Mouse (Mus musculus) midbrain, embryonic 13.5 days (tissue): ENCODE results near the gene Gaa. TPM values are rescaled to one million over a fixed set of nuclear protein-coding genes. Genes with fewer than 3 reads are reported as not detected.
A peak's percentile ranks its signal among the peaks of the same experiment; 100 is the strongest.
"Not testable (repeated sequence)": the region's sequence is repeated elsewhere in the genome, so short reads cannot be mapped to it uniquely, and the experiment has no call there.

Source experiments
- ATAC-seq: fragments of 200-750 bp; cut with Nextera tagmentation; 2 replicates; pipeline ENCODE4 v1.8.0; 2017; ENCODE audit warnings: mild to moderate bottlenecking, moderate TSS enrichment, moderate library complexity
- H3K27ac ChIP-seq: fragments of 300-500 bp; sonication (generic); 2 replicates; pipeline ENCODE4 v1.5.1; 2015; ENCODE audit warnings: inconsistent platforms, mild to moderate bottlenecking, moderate library complexity
- H3K27me3 ChIP-seq: fragments of 300-500 bp; sonication (generic); 2 replicates; pipeline ENCODE4 v1.6.1; 2015; ENCODE audit warnings: mild to moderate bottlenecking, inconsistent platforms
- H3K36me3 ChIP-seq: fragments of 300-500 bp; sonication (generic); 2 replicates; pipeline ENCODE4 v1.6.1; 2015; ENCODE audit warnings: mild to moderate bottlenecking, inconsistent platforms
- H3K4me1 ChIP-seq: fragments of 300-500 bp; sonication (generic); replicated peaks from 2 replicates; pipeline ENCODE4 v1.6.1; 2015; ENCODE audit warnings: inconsistent platforms
- H3K4me2 ChIP-seq: fragments of 300-500 bp; sonication (generic); replicated peaks from 2 replicates; pipeline ENCODE4 v1.6.1; 2015; ENCODE audit warnings: moderate library complexity, mild to moderate bottlenecking, inconsistent platforms
- H3K4me3 ChIP-seq: fragments of 300-500 bp; sonication (generic); replicated peaks from 2 replicates; pipeline ENCODE4 v1.5.1; 2015; ENCODE audit warnings: mild to moderate bottlenecking, inconsistent platforms
- H3K9ac ChIP-seq: fragments of 300-500 bp; sonication (generic); replicated peaks from 2 replicates; pipeline ENCODE4 v1.6.1; 2015; ENCODE audit warnings: mild to moderate bottlenecking, inconsistent platforms
- H3K9me3 ChIP-seq: fragments of 300-500 bp; sonication (generic); 2 replicates; pipeline ENCODE4 v1.6.1; 2016; ENCODE audit warnings: mild to moderate bottlenecking, inconsistent platforms
- WGBS: fragments of 180-500 bp; shearing (Covaris S2); methylation state at CpG from one replicate; pipeline ENCODE4 v1.1.7; 2015; 5-methylcytosine and 5-hydroxymethylcytosine counted together
- polyA plus RNA-seq: library from polyadenylated mRNA; unstranded; fragments of >200 nt; fragmentation: Nextera tagmentation; extraction: Ambion mirVana; gene quantifications from 2 replicates; pipeline ENCODE4 v1.2.1, GENCODE M21; 2015

Gaa gene
- polyA plus RNA-seq, 1 experiment from 2014 or later = 49.9 TPM

- Histone ChIP-seq H3K9ac (0 out of 2 replicates have a peak overlapping the region, but pooled peaks have one; percentile 32), H3K4me3 (peak overlapping the region; percentile 27), H3K9me3 (no peaks in the 10 kb centered on the region), H3K36me3 (peaks cover 58% of the 10 kb centered on the region), H3K4me2 (peak overlapping the region; percentile 51), H3K27me3 (no peaks in the 10 kb centered on the region), H3K4me1 (peaks cover 16% of the 10 kb centered on the region), H3K27ac (peak overlapping the region; percentile 69; the same call in 1 of the 2 replicates)
- peak; percentile 73 for ATAC-seq
- WGBS = 73% methylated on average over 23 of the region's 23 CpGs
Measured at GRCm38 (mm10) chr11:119258572-119259322, 8.9 kb upstream of the Gaa start.

- WGBS = 93% methylated on average over 8 of the region's 8 CpGs
- peaks cover 55% of the 10 kb centered on the region for H3K36me3 ChIP-seq
- H3K9ac ChIP-seq = peak overlapping the region; percentile 10; the same call in 1 of the 2 replicates
- H3K27ac ChIP-seq = no peak overlapping the region
- ATAC-seq = no peak
- no peak overlapping the region for H3K4me3 ChIP-seq
- H3K9me3 ChIP-seq = no peaks in the 10 kb centered on the region
- H3K27me3 ChIP-seq = no peaks in the 10 kb centered on the region
- peaks cover 16% of the 10 kb centered on the region for H3K4me1 ChIP-seq
- H3K4me2 ChIP-seq = no peak overlapping the region
Measured at GRCm38 (mm10) chr11:119259977-119260376, 7.7 kb upstream of the Gaa start.

GRCm38 (mm10) chr11:119264413-119264812 is 3.3 kb upstream of the Gaa start:
- no peak for ATAC-seq
- no peak overlapping the region for H3K9ac ChIP-seq
- no peaks in the 10 kb centered on the region for H3K9me3 ChIP-seq
- peaks cover 48% of the 10 kb centered on the region for H3K36me3 ChIP-seq
- no peak overlapping the region for H3K4me3 ChIP-seq
- H3K4me2 ChIP-seq = no peak overlapping the region
- H3K27me3 ChIP-seq = no peaks in the 10 kb centered on the region
- H3K4me1 ChIP-seq = peaks cover 13% of the 10 kb centered on the region
- WGBS = 91% methylated on average over 13 of the region's 13 CpGs
- no peak overlapping the region for H3K27ac ChIP-seq

GRCm38 (mm10) chr11:119265811-119266210 is 1.9 kb upstream of the Gaa start:
- peaks cover 18% of the 10 kb centered on the region for H3K4me1 ChIP-seq
- ATAC-seq = no peak

DNA sequence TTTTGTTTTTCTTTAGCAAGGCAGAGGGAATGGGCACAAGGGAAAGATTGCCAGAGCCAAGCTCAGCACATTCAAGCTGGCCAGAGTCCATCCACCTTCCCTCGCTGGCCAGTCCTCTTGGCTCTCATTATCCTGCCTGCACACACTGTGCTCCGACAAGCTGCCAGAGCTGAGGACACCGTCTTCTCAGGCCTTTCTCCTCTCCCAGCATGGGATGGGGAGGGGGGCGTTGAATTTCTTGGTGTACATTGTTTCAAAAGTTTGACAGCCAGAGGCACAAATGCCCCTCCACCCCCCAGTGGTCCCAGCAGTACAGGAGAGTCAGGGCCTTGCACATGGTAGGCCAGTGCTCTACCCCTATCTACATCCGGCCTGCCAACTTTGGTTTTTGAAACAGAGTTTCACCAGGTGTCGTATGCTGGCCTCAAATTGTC is 429 bp upstream of the Gaa start:
- peak overlapping the region; percentile 33; the same call in 1 of the 2 replicates for H3K9ac ChIP-seq
- H3K4me1 ChIP-seq = peaks cover 18% of the 10 kb centered on the region
- H3K4me2 ChIP-seq = peak overlapping the region; percentile 89
- WGBS = 39% methylated on average over 6 of the region's 6 CpGs
- H3K27me3 ChIP-seq = no peaks in the 10 kb centered on the region
- peak; percentile 13 for ATAC-seq
- no peak overlapping the region for H3K4me3 ChIP-seq
- H3K9me3 ChIP-seq = no peaks in the 10 kb centered on the region
- peaks cover 34% of the 10 kb centered on the region for H3K36me3 ChIP-seq
- 0 out of 2 replicates have a peak overlapping the region, but pooled peaks have one; percentile 11 for H3K27ac ChIP-seq

More at GRCm38 (mm10) chr11:119265811-119266210, 1.9 kb upstream of the Gaa start:
- WGBS = 76% methylated on average over 7 of the region's 7 CpGs
- Histone ChIP-seq H3K36me3 (peaks cover 41% of the 10 kb centered on the region), H3K4me2 (no peak overlapping the region), H3K9ac (no peak overlapping the region), H3K4me3 (no peak overlapping the region), H3K27ac (no peak overlapping the region), H3K27me3 (no peaks in the 10 kb centered on the region), H3K9me3 (no peaks in the 10 kb centered on the region)

- Histone ChIP-seq H3K9me3 (no peaks in the 10 kb centered on the region), H3K9ac (peak overlapping the region; percentile 76), H3K27ac (no peak overlapping the region), H3K36me3 (peaks cover 33% of the 10 kb centered on the region), H3K4me1 (peaks cover 18% of the 10 kb centered on the region), H3K4me2 (peak overlapping the region; percentile 89), H3K4me3 (peak overlapping the region; percentile 64), H3K27me3 (no peaks in the 10 kb centered on the region)
- 68% methylated on average over 16 of the region's 16 CpGs for WGBS
- ATAC-seq = 0 out of 2 replicates have a peak, but pooled peaks have one; percentile 14
Measured at GRCm38 (mm10) chr11:119268557-119269195, 989 bp downstream of the Gaa start.

- H3K36me3 ChIP-seq = peaks cover 60% of the 10 kb centered on the region
- H3K4me1 ChIP-seq = peaks cover 18% of the 10 kb centered on the region
- not testable (repeated sequence) for H3K27me3 ChIP-seq, H3K4me3 ChIP-seq, H3K27ac ChIP-seq, ATAC-seq, H3K9me3 ChIP-seq, H3K9ac ChIP-seq, H3K4me2 ChIP-seq
- 61% methylated on average over 3 of the region's 3 CpGs for WGBS
Measured at GRCm38 (mm10) chr11:119272492-119272891, 4.8 kb downstream of the Gaa start.

GRCm38 (mm10) chr11:119273186-119273930 is 5.7 kb downstream of the Gaa start:
- H3K4me1 ChIP-seq = peaks cover 15% of the 10 kb centered on the region
- peaks cover 69% of the 10 kb centered on the region for H3K36me3 ChIP-seq
- no peaks in the 10 kb centered on the region for H3K27me3 ChIP-seq
- no peak overlapping the region for H3K27ac ChIP-seq
- no peak overlapping the region for H3K9ac ChIP-seq
- whole genome bisulfite sequencing = 90% methylated on average over 8 of the region's 8 CpGs
- H3K9me3 ChIP-seq = no peaks in the 10 kb centered on the region
- H3K4me3 ChIP-seq = no peak overlapping the region
- ATAC-seq = no peak
- H3K4me2 ChIP-seq = no peak overlapping the region

GRCm38 (mm10) chr11:119281030-119281429 is 13.3 kb downstream of the Gaa start:
- Histone ChIP-seq H3K27ac (no peak overlapping the region), H3K36me3 (peaks cover 93% of the 10 kb centered on the region), H3K9me3 (no peaks in the 10 kb centered on the region), H3K4me3 (no peak overlapping the region), H3K9ac (no peak overlapping the region), H3K4me1 (no peaks in the 10 kb centered on the region), H3K27me3 (no peaks in the 10 kb centered on the region), H3K4me2 (no peak overlapping the region)
- WGBS = 86% methylated on average over 15 of the region's 15 CpGs
- ATAC-seq = no peak

DNA sequence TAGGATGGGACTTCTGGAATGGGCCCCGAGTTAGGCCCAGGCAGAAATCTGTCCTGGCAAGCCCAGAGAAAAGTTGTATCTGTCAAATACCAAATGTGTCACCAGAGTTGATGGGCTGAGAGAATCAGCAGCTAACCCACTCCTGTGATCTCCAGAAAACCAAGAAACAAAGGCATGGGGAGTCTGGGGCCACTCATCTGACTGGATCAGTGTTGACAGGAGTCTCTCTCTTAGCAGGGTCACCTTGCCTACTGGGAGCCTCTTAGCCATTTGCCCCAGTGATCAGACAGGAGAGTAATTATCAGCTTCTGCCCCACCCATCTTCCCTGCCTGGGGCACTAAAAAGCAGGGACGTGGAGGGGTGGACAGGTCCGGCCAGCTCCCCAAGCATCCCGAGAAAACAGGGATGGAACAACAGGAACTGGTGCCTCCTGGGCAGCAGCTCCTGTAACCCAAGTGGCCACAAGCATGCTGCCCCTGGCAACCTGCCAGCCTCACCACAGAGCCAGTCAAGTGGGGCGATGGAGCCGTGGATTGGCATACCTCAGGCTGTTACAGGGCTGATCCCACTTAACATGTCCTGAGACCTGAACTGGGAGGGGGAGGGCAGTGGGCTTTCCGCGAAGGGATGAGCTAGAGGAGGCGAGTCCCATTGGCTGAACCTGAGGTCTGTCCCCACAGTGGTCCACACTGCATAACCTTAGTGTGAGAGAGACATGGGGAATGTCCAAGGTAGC is 18.3 kb downstream of the Gaa start:
- WGBS = 75% methylated on average over 9 of the region's 9 CpGs

DNA sequence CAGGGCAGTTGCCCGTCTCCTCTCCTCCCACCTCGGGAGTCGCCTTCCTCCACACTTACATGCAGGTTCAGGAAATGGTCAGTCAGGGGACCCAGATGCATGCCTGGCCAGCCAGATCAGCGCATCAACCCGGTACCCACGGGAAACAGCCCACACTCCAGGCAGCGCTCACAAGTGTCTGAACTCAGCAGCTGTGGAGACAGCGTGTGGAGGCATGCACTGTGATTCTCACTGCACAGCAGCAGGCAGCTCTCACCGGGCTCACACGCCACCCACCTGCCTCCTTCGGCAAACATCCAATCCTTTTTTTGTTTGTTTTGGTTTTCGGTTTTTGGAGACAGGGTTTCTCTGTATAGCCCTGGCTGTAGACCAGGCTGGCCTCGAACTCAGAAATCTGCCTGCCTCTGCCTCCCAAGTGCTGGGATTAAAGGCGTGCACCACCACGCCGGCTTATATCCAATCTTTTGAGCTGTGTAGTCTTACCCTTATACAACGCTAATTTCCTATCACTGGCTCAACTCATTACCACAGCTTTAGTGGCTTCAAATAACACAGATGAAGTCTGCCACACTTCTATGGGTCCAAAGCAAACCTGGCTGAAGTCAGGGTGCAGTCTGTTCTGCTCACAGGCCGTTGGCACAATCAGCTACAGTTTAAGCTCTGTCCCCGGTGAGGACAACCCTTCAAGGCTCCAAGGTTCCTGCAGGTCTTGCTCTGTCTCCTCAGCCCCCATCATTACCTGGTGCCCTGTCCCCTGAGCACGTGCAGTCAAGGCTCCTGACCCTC is 19.7 kb downstream of the Gaa start:
- Histone ChIP-seq H3K4me2 (no peak overlapping the region), H3K9ac (no peak overlapping the region), H3K4me3 (no peak overlapping the region), H3K27me3 (no peaks in the 10 kb centered on the region), H3K9me3 (no peaks in the 10 kb centered on the region), H3K36me3 (peaks cover 95% of the 10 kb centered on the region), H3K27ac (0 out of 2 replicates have a peak overlapping the region, but pooled peaks have one; percentile 3), H3K4me1 (no peaks in the 10 kb centered on the region)
- WGBS = 91% methylated on average over 20 of the region's 20 CpGs
- no peak for ATAC-seq

More for the DNA sequence above, 18.3 kb downstream of the Gaa start:
- Histone ChIP-seq H3K27me3 (no peaks in the 10 kb centered on the region), H3K27ac (no peak overlapping the region), H3K36me3 (peaks cover 95% of the 10 kb centered on the region), H3K4me3 (no peak overlapping the region), H3K4me2 (no peak overlapping the region), H3K4me1 (no peaks in the 10 kb centered on the region), H3K9me3 (no peaks in the 10 kb centered on the region), H3K9ac (no peak overlapping the region)
- ATAC-seq = 0 out of 2 replicates have a peak, but pooled peaks have one; percentile 30
